Mouse (Mus musculus) liver, embryonic 14.5 days (tissue): ENCODE measurements around the gene Pycr2.

Experiments
- CTCF ChIP-seq: IDR thresholded peaks from 2 replicates; pipeline ENCODE4 v1.5.1; 2016; ENCODE audit warnings: antibody characterized with exemption, low read depth, control low read depth
- EP300 ChIP-seq: IDR thresholded peaks from 2 replicates; pipeline ENCODE4 v1.6.1; 2016; ENCODE audit warnings: antibody characterized with exemption, low read depth

GRCm38 (mm10) chr1:180913797-180914196, 9.7 kb downstream of the Pycr2 start:
- no peak for TF ChIP-seq CTCF
- TF ChIP-seq EP300, result no peak
